Mouse (Mus musculus) intestine, embryonic 14.5 days (tissue): ENCODE measurements around the gene Map1b. TPM values are rescaled to one million over a fixed set of nuclear protein-coding genes. Genes with fewer than 3 reads are reported as not detected.

Experiments used
- ATAC-seq: fragments of 200-750 bp; cut with Nextera tagmentation; replicated peaks from 2 replicates; pipeline ENCODE4 v1.8.0; 2017; ENCODE audit warnings: low read depth, moderate number of reproducible peaks, moderate TSS enrichment, moderate library complexity; ENCODE audit not compliant: low FRiP score, low TSS enrichment
- DNase-seq: peaks from one replicate; pipeline ENCODE4 v3.0.0-alpha.2; 2018; ENCODE audit warnings: low spot score
- H3K27ac ChIP-seq: fragments of 300-500 bp; sonication (generic); 2 replicates; pipeline ENCODE4 v1.5.1; 2014; ENCODE audit warnings: low read depth, mild to moderate bottlenecking, control low read depth
- H3K27me3 ChIP-seq: fragments of 300-500 bp; sonication (generic); replicated peaks from 2 replicates; pipeline ENCODE4 v1.6.1; 2014; ENCODE audit warnings: low read length, control low read depth; ENCODE audit not compliant: control insufficient read depth, insufficient read depth
- H3K36me3 ChIP-seq: fragments of 300-500 bp; sonication (generic); 2 replicates; pipeline ENCODE4 v1.6.1; 2014; ENCODE audit warnings: low read length, control low read depth; ENCODE audit not compliant: control insufficient read depth, insufficient read depth
- H3K4me1 ChIP-seq: fragments of 300-500 bp; sonication (generic); replicated peaks from 2 replicates; pipeline ENCODE4 v1.6.1; 2014; ENCODE audit warnings: low read length, control low read depth, mixed read lengths; ENCODE audit not compliant: control insufficient read depth, insufficient read depth
- H3K4me2 ChIP-seq: fragments of 300-500 bp; sonication (generic); 2 replicates; pipeline ENCODE4 v1.6.1; 2014; ENCODE audit warnings: low read length
- H3K4me3 ChIP-seq: fragments of 300-500 bp; sonication (generic); 2 replicates; pipeline ENCODE4 v1.5.1; 2014; ENCODE audit warnings: low read depth, low read length, control low read depth, mixed read lengths
- H3K9ac ChIP-seq: fragments of 300-500 bp; sonication (generic); 2 replicates; pipeline ENCODE4 v1.6.1; 2014; ENCODE audit warnings: mild to moderate bottlenecking, low read length
- H3K9me3 ChIP-seq: fragments of 300-500 bp; sonication (generic); 2 replicates; pipeline ENCODE4 v1.6.1; 2016; ENCODE audit warnings: low read length, control low read depth; ENCODE audit not compliant: control insufficient read depth
- WGBS: fragments of 180-500 bp; shearing (Covaris S2); extraction: QIAGEN DNeasy Blood & Tissue Kit; methylation state at CpG from one replicate; pipeline ENCODE4 v1.1.7; 2014; 5-methylcytosine and 5-hydroxymethylcytosine counted together
- polyA plus RNA-seq: library from polyadenylated mRNA; unstranded; fragments of >200 nt; fragmentation: Nextera tagmentation; extraction: Ambion mirVana; gene quantifications from 2 replicates; pipeline ENCODE4 v1.2.1, GENCODE M21; 2014

Gene Map1b
- polyA plus RNA-seq, 1 experiment from 2014 or later: 167 TPM

DNA sequence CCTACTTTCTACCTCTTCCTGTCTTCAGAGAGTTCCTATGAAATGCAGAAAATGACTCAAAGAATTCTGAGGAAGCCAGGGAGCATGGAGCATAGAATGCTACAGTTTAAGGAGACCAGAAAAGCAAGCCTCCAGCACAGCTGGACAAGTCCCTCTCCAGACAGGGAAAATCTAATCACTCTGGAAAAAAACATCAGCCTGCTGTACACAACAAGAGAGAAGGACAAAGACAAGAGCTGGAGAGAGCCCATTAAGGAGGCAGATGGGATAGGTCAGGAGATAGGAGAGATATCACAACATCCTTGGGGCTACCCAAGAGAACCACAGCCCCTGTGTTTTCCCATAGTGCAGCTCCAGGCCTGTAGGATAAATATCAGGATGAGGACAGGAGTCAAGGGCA lies 79.3 kb downstream of the Map1b start:
- Histone ChIP-seq H3K9me3 (no peaks in the 10 kb centered on the region), H3K4me2 (no peak overlapping the region), H3K27me3 (no peaks in the 10 kb centered on the region), H3K9ac (no peak overlapping the region), H3K27ac (no peak overlapping the region), H3K4me3 (no peak overlapping the region), H3K4me1 (no peaks in the 10 kb centered on the region), H3K36me3 (peaks cover 32% of the 10 kb centered on the region)
- ATAC-seq (no peak), DNase-seq (no peak)

GRCm38 (mm10) chr13:99434494-99434893 lies 81.8 kb downstream of the Map1b start:
- H3K4me3 ChIP-seq: no peak overlapping the region
- H3K4me1 ChIP-seq: no peaks in the 10 kb centered on the region
- no peaks in the 10 kb centered on the region for H3K9me3 ChIP-seq
- no peaks in the 10 kb centered on the region for H3K27me3 ChIP-seq
- DNase-seq (no peak), ATAC-seq (no peak)
- 94% methylated on average over 9 of the region's 9 CpGs for WGBS
- H3K9ac ChIP-seq: no peak overlapping the region
- H3K36me3 ChIP-seq: peaks cover 40% of the 10 kb centered on the region
- H3K27ac ChIP-seq: no peak overlapping the region
- H3K4me2 ChIP-seq: no peak overlapping the region

DNA sequence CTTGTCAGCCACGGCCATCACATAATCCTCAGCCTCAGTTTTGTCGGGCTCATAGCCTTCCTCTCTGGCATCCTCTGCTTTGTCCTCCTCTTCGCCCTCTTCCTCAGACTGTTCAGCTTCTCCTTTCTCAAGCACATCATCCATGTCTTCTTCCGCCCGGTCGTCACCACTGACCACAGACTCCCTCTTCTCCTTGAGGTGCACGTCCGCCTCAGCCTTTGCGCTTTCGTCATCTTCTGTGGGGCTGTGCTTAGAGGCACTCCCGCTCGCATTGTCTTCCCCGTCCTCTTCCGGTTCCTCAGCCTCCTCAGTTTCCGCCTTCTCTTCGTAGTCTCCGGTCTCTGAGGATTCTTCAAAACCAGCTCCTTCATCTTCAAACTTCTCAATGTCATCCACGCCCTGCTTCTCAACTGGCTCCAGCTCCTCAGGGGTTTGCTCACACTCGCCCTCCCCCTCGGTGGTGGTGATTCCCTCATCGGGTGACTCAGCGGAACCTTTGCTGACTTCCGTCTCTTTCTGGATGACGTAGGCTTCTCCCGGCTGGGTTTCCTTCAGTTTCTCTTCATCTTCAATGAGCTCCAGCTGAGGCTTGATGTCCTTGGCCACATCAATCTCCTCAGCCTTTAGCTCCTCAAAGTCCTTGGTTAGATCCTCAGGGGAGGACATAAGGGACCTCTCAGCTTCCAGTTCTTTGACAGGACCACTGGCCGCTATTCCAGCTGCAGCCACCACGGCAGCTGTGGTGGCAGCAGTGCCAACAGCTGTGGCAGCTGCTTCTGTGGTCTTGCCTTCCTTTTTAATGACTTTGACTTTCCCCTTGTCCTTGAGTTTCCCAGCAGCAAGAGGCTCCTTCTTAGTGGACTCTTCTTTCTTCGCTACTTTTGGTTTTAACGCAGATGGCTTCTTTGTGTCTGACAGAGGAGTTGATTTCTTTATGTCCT lies 83.0 kb downstream of the Map1b start:
- no peak overlapping the region for H3K9ac ChIP-seq
- DNase-seq (no peak), ATAC-seq (no peak)
- no peaks in the 10 kb centered on the region for H3K4me1 ChIP-seq
- no peaks in the 10 kb centered on the region for H3K27me3 ChIP-seq
- H3K4me3 ChIP-seq: no peak overlapping the region
- no peak overlapping the region for H3K27ac ChIP-seq
- H3K9me3 ChIP-seq: no peaks in the 10 kb centered on the region
- no peak overlapping the region for H3K4me2 ChIP-seq
- WGBS: 95% methylated on average over 29 of the region's 29 CpGs
- H3K36me3 ChIP-seq: peaks cover 49% of the 10 kb centered on the region

DNA sequence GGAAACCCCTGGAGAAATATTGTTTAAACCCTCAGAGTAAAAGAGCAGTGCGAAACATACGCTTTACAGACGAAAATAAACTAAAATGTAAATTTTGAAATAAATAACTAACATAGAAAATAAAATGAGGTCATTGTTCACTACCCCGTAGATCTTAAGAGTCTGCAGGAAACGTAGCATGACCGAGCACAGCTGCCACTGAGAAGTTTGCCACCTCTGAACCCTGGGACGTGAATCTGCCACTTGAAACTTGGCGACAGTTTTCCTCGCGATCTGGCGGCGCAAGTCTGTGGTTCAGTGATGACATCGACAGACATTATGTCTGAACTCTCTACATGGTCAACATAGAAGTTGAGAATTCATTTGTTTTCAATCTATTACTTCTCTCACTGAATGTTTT lies 92.8 kb downstream of the Map1b start:
- 82% methylated on average over 13 of the region's 13 CpGs for WGBS
- no peaks in the 10 kb centered on the region for H3K27me3 ChIP-seq
- no peak overlapping the region for H3K27ac ChIP-seq
- H3K4me2 ChIP-seq: no peak overlapping the region
- no peaks in the 10 kb centered on the region for H3K9me3 ChIP-seq
- H3K9ac ChIP-seq: no peak overlapping the region
- peaks cover 28% of the 10 kb centered on the region for H3K36me3 ChIP-seq
- H3K4me3 ChIP-seq: no peak overlapping the region
- no peak for DNase-seq
- H3K4me1 ChIP-seq: no peaks in the 10 kb centered on the region
- no peak for ATAC-seq

DNA sequence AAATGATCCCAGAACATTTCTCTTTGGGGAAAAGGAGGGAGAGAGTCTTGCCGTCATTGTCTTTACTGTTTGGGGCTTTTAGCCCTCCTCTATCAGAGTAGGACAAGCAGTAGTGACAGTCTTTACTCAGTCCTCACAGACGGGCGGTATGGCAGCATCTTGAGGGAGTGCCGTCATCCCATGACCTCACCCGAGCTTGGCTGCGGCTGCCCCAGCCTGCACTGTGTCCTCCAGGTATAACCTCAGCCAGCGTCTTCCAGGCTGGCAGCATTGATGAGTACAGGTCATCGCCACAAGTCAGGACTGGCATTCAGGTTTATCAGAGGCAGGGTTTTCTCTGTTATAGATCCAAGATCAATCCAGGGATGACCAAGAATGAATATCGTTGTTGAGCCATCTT lies 99.7 kb downstream of the Map1b start:
- Histone ChIP-seq H3K9me3 (no peaks in the 10 kb centered on the region), H3K4me1 (0 out of 2 replicates have a peak, but pooled peaks cover 3% of the 10 kb centered on the region), H3K4me3 (no peak overlapping the region), H3K27ac (no peak overlapping the region), H3K27me3 (no peaks in the 10 kb centered on the region), H3K9ac (no peak overlapping the region), H3K4me2 (no peak overlapping the region), H3K36me3 (peaks cover 33% of the 10 kb centered on the region)
- 78% methylated on average over 9 of the region's 9 CpGs for WGBS
- DNase-seq: no peak
- ATAC-seq: no peak

DNA sequence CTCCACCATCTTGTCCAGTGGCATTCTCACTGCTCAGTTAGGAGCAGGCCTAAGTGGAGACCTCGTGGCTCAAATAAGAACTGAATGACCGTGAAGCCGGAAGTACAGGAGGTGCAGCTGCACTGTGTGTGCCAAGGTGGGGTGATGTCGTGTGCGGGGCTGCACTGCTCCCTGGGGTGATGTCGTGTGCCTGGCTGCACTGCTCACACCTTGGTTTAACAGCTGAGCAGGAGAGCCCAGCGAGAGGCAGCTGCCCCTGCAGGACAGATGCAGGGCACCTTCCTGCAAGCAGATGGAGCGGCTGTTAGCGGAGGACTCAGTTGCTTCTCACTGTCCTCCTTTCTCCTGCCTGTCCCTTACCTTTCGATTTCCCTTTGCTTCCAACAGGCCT lies 102.0 kb downstream of the Map1b start:
- WGBS: 61% methylated on average over 10 of the region's 10 CpGs
- Histone ChIP-seq H3K4me1 (0 out of 2 replicates have a peak, but pooled peaks cover 3% of the 10 kb centered on the region), H3K27ac (no peak overlapping the region), H3K9me3 (no peaks in the 10 kb centered on the region), H3K4me3 (no peak overlapping the region), H3K4me2 (no peak overlapping the region), H3K9ac (no peak overlapping the region), H3K36me3 (peaks cover 52% of the 10 kb centered on the region), H3K27me3 (no peaks in the 10 kb centered on the region)
- ATAC-seq (no peak), DNase-seq (no peak)

- ATAC-seq: no peak
- H3K27ac ChIP-seq: 0 out of 2 replicates have a peak overlapping the region, but pooled peaks have one; percentile 44
Observed at GRCm38 (mm10) chr13:99413481-99414351, 102.6 kb downstream of the Map1b start.

DNA sequence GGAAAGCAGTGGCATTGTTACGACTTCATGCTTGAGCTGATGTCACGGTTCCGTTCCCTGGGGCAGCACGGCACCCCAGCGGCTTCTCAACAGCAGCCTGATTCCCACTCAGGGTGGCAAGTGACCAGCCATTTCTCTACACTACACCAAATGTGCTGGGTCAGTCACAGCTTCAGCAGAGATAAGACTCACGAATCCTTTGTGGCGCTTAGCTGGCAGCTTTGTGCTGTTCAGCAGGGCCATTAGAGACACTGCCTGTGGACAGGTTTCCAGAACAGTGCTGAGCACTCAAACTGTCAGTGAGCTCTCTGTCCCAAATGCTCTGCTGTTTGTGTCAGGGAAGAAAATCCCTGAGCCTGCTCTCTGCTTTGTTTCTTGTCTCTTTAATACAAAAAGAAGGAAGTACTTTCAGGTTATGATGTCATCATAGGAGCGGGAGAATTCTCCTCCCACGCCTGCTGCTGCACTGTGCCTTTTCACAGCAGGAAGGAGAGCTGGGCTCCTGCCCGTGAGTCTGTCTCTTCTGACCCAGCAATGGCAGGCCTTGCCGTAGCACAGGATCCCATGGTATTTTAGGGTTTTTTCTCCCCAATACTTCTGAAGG lies 103.8 kb downstream of the Map1b start:
- H3K27ac ChIP-seq: peak overlapping the region; percentile 44; the same call in 1 of the 2 replicates
- peaks cover 52% of the 10 kb centered on the region for H3K36me3 ChIP-seq
- no peak overlapping the region for H3K9ac ChIP-seq

More at GRCm38 (mm10) chr13:99413481-99414351, 102.6 kb downstream of the Map1b start:
- Histone ChIP-seq H3K27me3 (no peaks in the 10 kb centered on the region), H3K9me3 (no peaks in the 10 kb centered on the region), H3K4me2 (no peak overlapping the region), H3K4me1 (0 out of 2 replicates have a peak, but pooled peaks cover 3% of the 10 kb centered on the region), H3K36me3 (peaks cover 52% of the 10 kb centered on the region), H3K4me3 (no peak overlapping the region), H3K9ac (no peak overlapping the region)
- DNase-seq: no peak
- WGBS: 55% methylated on average over 13 of the region's 13 CpGs

More for the DNA sequence above, 103.8 kb downstream of the Map1b start:
- DNase-seq (no peak), ATAC-seq (no peak)
- no peaks in the 10 kb centered on the region for H3K9me3 ChIP-seq
- H3K27me3 ChIP-seq: no peaks in the 10 kb centered on the region
- no peak overlapping the region for H3K4me3 ChIP-seq
- no peak overlapping the region for H3K4me2 ChIP-seq
- 0 out of 2 replicates have a peak, but pooled peaks cover 3% of the 10 kb centered on the region for H3K4me1 ChIP-seq
- WGBS: 65% methylated on average over 11 of the region's 11 CpGs
